Mouse (Mus musculus): ENCODE measurements around the gene Grm7. TPM values are rescaled to one million over a fixed set of nuclear protein-coding genes. Genes with fewer than 3 reads are reported as not detected.

The Grm7 gene
- total RNA-seq (2014; rRNA removed; ENCODE audit: low replicate concordance) (0.15 TPM in 1 of 2 replicates, not detected in the other), polyA plus RNA-seq (2015; fragmentation: Nextera tagmentation; extraction: Ambion mirVana) (0.03 and 0.14 TPM in 2 replicates)

DNA sequence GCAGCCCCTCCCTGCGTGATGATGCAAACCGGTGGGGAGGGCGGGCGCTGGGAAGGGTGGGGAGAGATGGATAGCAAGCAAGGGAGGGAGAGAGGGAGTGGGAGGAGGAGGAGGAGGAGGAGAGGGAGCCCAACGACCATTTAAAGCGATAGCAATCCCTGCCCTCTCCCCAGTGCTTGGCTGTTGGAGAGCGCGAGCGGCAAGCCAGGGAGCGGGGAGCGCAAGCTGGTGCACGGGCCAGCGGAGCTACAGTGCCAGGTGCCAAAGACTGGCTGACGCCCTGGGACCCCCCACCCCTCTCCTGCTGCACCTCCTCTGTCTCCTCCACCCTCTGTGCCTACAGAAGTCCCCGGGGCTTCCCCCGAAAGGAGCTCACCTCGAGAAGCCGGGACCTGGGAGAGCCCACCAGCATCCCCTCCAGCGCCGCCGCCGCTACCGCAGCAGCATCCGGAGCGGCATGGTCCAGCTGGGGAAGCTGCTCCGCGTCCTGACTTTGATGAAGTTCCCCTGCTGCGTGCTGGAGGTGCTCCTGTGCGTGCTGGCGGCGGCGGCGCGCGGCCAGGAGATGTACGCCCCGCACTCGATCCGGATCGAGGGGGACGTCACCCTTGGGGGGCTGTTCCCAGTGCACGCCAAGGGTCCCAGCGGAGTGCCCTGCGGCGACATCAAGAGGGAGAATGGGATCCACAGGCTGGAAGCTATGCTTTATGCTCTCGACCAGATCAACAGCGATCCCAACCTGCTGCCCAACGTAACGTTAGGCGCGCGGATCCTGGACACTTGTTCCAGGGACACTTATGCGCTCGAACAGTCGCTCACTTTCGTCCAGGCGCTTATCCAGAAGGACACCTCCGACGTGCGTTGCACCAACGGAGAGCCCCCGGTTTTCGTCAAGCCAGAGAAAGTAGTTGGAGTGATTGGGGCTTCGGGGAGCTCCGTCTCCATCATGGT is at the start of gene Grm7:
Gene Grm7, plus strand, starts transcription at position 171 of the 951 bp plus-strand sequence.
- Histone ChIP-seq H3K36me3 (replicated peaks; ENCODE audit: control insufficient read depth, insufficient read depth, low read length) (no peaks in the 10 kb centered on the region), H3K9me3 (replicated peaks; ENCODE audit: control insufficient read depth, low read length) (no peaks in the 10 kb centered on the region), H3K9ac (replicated peaks; ENCODE audit: low read depth, low read length) (no peak within 1 kb of the TSS), H3K4me3 (ENCODE audit: low read depth, low read length) (peak within 1 kb of the TSS; percentile 26), H3K4me2 (ENCODE audit: low read depth, low read length) (peak within 1 kb of the TSS; percentile 54), H3K27me3 (ENCODE audit: control insufficient read depth, insufficient read depth, low read length) (peaks cover 29% of the 10 kb centered on the region), H3K4me1 (ENCODE audit: control insufficient read depth, insufficient read depth) (no peaks in the 10 kb centered on the region), H3K27ac (ENCODE audit: low read depth) (no peak within 1 kb of the TSS)
- TF ChIP-seq EP300 (IDR thresholded peaks at IDR 0.05; ENCODE audit: low read depth) (no peak), CTCF (IDR thresholded peaks at IDR 0.05; ENCODE audit: low read depth) (no peak)
- ATAC-seq (ENCODE audit: insufficient read depth, low read depth) (no peak), DNase-seq (ENCODE audit: low spot score) (no peak)
- under 1% methylated on average over 61 of the region's 65 CpGs for WGBS

DNA sequence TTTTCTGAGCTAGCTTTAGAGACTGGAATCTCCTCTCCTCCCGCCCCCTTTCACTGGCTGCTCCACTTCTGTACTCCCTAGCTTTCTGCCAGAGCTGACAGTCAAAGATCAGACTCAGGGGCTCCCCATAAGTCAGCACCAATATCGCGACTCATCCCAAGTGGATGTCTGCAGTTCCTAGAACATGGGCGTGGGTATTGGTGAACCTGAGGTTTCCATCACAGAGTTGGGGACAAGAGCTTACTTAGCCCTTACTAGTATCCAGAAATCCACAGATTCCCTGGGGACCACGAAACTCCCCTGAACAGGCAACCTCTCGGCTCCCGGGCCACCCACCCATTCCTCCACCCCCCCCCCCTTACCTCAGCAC is 355 bp upstream of the Grm7 start:
- H3K9me3 ChIP-seq (replicated peaks; ENCODE audit: control insufficient read depth, low read length), result no peaks in the 10 kb centered on the region
- H3K9ac ChIP-seq (replicated peaks; ENCODE audit: low read depth, low read length), result no peak overlapping the region
- peak overlapping the region; percentile 26; the same call in 1 of the 2 replicates for H3K4me3 ChIP-seq (ENCODE audit: low read depth, low read length)
- no peak for DNase-seq (ENCODE audit: low spot score)
- H3K36me3 ChIP-seq (replicated peaks; ENCODE audit: control insufficient read depth, insufficient read depth, low read length), result no peaks in the 10 kb centered on the region
- H3K27ac ChIP-seq (ENCODE audit: low read depth), result no peak overlapping the region
- no peaks in the 10 kb centered on the region for H3K4me1 ChIP-seq (ENCODE audit: control insufficient read depth, insufficient read depth)
- H3K27me3 ChIP-seq (ENCODE audit: control insufficient read depth, insufficient read depth, low read length), result peaks cover 29% of the 10 kb centered on the region
- WGBS, result 5% methylated on average over 7 of the region's 7 CpGs
- ATAC-seq (ENCODE audit: insufficient read depth, low read depth), result no peak
- TF ChIP-seq CTCF (IDR thresholded peaks at IDR 0.05; ENCODE audit: low read depth) (no peak), EP300 (IDR thresholded peaks at IDR 0.05; ENCODE audit: low read depth) (no peak)
- peak overlapping the region; percentile 54 for H3K4me2 ChIP-seq (ENCODE audit: low read depth, low read length)

DNA sequence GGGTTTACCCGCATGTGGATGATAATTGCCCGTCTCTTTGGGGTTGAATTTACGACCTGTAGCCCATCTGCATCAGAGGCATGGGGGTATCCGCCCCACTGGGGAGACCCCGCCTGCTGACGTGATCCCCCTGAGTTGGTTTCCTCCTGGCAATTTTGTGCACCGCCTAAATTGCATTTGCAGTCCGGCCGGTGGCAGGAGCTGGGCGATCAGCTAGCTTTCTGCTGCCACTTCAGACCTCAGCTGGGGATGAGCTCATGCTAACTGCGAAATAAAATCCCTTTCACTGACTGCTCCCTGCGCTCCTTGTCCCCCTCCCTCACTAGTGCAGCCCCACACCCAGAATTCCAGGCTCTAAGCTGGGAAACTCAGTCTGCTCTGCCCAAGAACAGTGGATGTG is 1.5 kb downstream of the Grm7 start:
- no peaks in the 10 kb centered on the region for H3K9me3 ChIP-seq (replicated peaks; ENCODE audit: control insufficient read depth, low read length)
- 3% methylated on average over 12 of the region's 12 CpGs for WGBS
- DNase-seq (ENCODE audit: low spot score) (no peak), ATAC-seq (ENCODE audit: insufficient read depth, low read depth) (no peak)
- H3K27me3 ChIP-seq (ENCODE audit: control insufficient read depth, insufficient read depth, low read length), result peaks cover 29% of the 10 kb centered on the region
- H3K4me2 ChIP-seq (ENCODE audit: low read depth, low read length), result no peak overlapping the region
- no peak overlapping the region for H3K4me3 ChIP-seq (ENCODE audit: low read depth, low read length)
- no peak overlapping the region for H3K9ac ChIP-seq (replicated peaks; ENCODE audit: low read depth, low read length)
- TF ChIP-seq EP300 (IDR thresholded peaks at IDR 0.05; ENCODE audit: low read depth), result no peak
- no peak for TF ChIP-seq CTCF (IDR thresholded peaks at IDR 0.05; ENCODE audit: low read depth)
- H3K36me3 ChIP-seq (replicated peaks; ENCODE audit: control insufficient read depth, insufficient read depth, low read length), result no peaks in the 10 kb centered on the region
- no peaks in the 10 kb centered on the region for H3K4me1 ChIP-seq (ENCODE audit: control insufficient read depth, insufficient read depth)
- no peak overlapping the region for H3K27ac ChIP-seq (ENCODE audit: low read depth)

DNA sequence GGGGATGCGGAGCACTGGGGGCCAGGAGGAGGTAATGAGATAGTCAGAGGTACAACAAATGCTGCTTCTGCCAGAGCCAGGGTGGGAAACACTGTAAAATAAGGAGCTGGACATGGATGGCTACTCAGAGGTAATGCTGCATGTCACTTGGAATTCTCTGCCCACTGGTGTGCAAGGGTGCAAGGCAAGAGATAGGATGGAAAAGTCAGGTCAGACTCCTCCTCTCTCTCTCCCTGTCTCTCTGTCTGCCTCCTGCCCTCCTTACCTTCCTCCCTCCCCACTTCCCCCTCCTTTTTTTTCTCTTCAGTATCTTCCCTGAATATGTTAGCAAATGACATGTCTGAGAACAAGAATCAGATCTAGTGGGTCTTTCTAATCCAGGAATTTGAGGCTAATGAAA is 3.8 kb downstream of the Grm7 start:
- H3K36me3 ChIP-seq (replicated peaks; ENCODE audit: control insufficient read depth, insufficient read depth, low read length), result no peaks in the 10 kb centered on the region
- H3K9me3 ChIP-seq (replicated peaks; ENCODE audit: control insufficient read depth, low read length), result no peaks in the 10 kb centered on the region
- no peak overlapping the region for H3K4me3 ChIP-seq (ENCODE audit: low read depth, low read length)
- ATAC-seq (ENCODE audit: insufficient read depth, low read depth) (no peak), DNase-seq (ENCODE audit: low spot score) (no peak)
- no peak overlapping the region for H3K27ac ChIP-seq (ENCODE audit: low read depth)
- H3K4me1 ChIP-seq (ENCODE audit: control insufficient read depth, insufficient read depth), result no peaks in the 10 kb centered on the region
- TF ChIP-seq EP300 (IDR thresholded peaks at IDR 0.05; ENCODE audit: low read depth) (no peak), CTCF (IDR thresholded peaks at IDR 0.05; ENCODE audit: low read depth) (no peak)
- H3K27me3 ChIP-seq (ENCODE audit: control insufficient read depth, insufficient read depth, low read length), result peaks cover 29% of the 10 kb centered on the region
- no peak overlapping the region for H3K9ac ChIP-seq (replicated peaks; ENCODE audit: low read depth, low read length)
- no peak overlapping the region for H3K4me2 ChIP-seq (ENCODE audit: low read depth, low read length)
- WGBS, result 76% methylated on average over 1 of the region's 1 CpGs

DNA sequence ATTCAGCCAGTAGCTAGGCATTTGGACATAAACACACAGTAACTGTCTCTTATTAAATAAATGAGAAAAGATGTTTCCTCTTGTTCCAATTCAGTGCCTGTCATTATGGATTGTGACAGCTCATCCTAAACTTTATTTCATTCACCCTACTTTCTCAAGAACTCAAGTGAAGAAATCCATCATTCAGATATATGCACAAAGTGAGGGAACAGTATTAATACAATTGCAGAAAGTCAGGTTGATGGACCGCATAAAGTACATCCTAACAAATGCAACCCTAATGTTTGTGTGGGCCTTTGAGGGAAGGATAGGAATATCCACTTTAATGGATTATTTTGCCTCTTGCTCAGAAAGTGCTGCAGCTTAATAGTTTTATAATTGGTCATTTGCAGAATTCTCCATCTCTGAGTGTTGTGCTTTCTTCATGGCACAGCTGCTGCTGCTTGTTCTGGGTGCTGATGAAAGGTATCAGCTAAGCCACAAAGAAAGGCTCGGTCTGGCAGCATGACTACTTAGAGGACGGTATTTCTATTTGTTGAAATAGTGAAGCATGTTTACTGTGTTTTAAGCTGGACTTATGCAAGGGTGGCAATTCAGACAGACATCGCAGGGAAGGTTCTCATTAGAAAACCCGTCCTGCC is 8.1 kb downstream of the Grm7 start:
- H3K9ac ChIP-seq (replicated peaks; ENCODE audit: low read depth, low read length), result no peak overlapping the region
- 67% methylated on average over 5 of the region's 5 CpGs for WGBS
- DNase-seq (ENCODE audit: low spot score), result no peak
- H3K4me1 ChIP-seq (ENCODE audit: control insufficient read depth, insufficient read depth), result no peaks in the 10 kb centered on the region
- H3K4me2 ChIP-seq (ENCODE audit: low read depth, low read length), result no peak overlapping the region
- H3K4me3 ChIP-seq (ENCODE audit: low read depth, low read length), result no peak overlapping the region
- TF ChIP-seq EP300 (IDR thresholded peaks at IDR 0.05; ENCODE audit: low read depth) (no peak), CTCF (IDR thresholded peaks at IDR 0.05; ENCODE audit: low read depth) (no peak)
- no peaks in the 10 kb centered on the region for H3K36me3 ChIP-seq (replicated peaks; ENCODE audit: control insufficient read depth, insufficient read depth, low read length)
- H3K27me3 ChIP-seq (ENCODE audit: control insufficient read depth, insufficient read depth, low read length), result no peaks in the 10 kb centered on the region
- no peaks in the 10 kb centered on the region for H3K9me3 ChIP-seq (replicated peaks; ENCODE audit: control insufficient read depth, low read length)
- ATAC-seq (ENCODE audit: insufficient read depth, low read depth), result no peak
- H3K27ac ChIP-seq (ENCODE audit: low read depth), result no peak overlapping the region
